8 mouse cellular contexts compared by ENCODE assay signal in genomic region chr3:122245878-122246332, GRCm38 (mm10). TPM values are rescaled to one million over a fixed set of nuclear protein-coding genes. Genes with fewer than 3 reads are reported as not detected.
DNase-seq lines count a peak whose midpoint lies in the region; ATAC-seq lines count a peak whose summit lies in the region.

No protein-coding gene starts in this region.

- under 1% methylated on average over 45 of the region's 50 CpGs for WGBS in hindbrain, embryonic 16.5 days
- WGBS in limb, embryonic 12.5 days = under 1% methylated on average over 49 of the region's 50 CpGs
- WGBS in midbrain, embryonic 11.5 days = 0% methylated on average over 41 of the region's 50 CpGs

- peak overlapping the region; percentile 91 for H3K27ac ChIP-seq in hindbrain, embryonic 16.5 days (ENCODE audit: low read depth, low read length)
- peak overlapping the region; percentile 87 for H3K27ac ChIP-seq in limb, embryonic 12.5 days
- H3K27ac ChIP-seq in midbrain, embryonic 11.5 days (ENCODE audit: low read depth, low read length) = peak overlapping the region; percentile 86

- peak overlapping the region; percentile 52 for H3K4me2 ChIP-seq in hindbrain, embryonic 16.5 days (ENCODE audit: low read length)
- peak overlapping the region; percentile 80 for H3K4me2 ChIP-seq in limb, embryonic 12.5 days
- H3K4me2 ChIP-seq in midbrain, embryonic 11.5 days = peak overlapping the region; percentile 75

- peaks cover 14% of the 10 kb centered on the region for H3K4me1 ChIP-seq in hindbrain, embryonic 16.5 days (ENCODE audit: control insufficient read depth, insufficient read depth, low read depth, low read length)
- peaks cover 20% of the 10 kb centered on the region for H3K4me1 ChIP-seq in limb, embryonic 12.5 days (replicated peaks)
- peaks cover 7% of the 10 kb centered on the region for H3K4me1 ChIP-seq in midbrain, embryonic 11.5 days (ENCODE audit: control insufficient read depth, insufficient read depth, low read length)

- no peaks in the 10 kb centered on the region for H3K27me3 ChIP-seq in hindbrain, embryonic 16.5 days (replicated peaks; ENCODE audit: control insufficient read depth, insufficient read depth, low read length)
- H3K27me3 ChIP-seq in limb, embryonic 12.5 days = no peaks in the 10 kb centered on the region
- no peaks in the 10 kb centered on the region for H3K27me3 ChIP-seq in midbrain, embryonic 11.5 days (ENCODE audit: control insufficient read depth, insufficient read depth, low read length)

- no peaks in the 10 kb centered on the region for H3K9me3 ChIP-seq in hindbrain, embryonic 16.5 days (ENCODE audit: control insufficient read depth, low read length)
- H3K9me3 ChIP-seq in limb, embryonic 12.5 days = no peaks in the 10 kb centered on the region
- no peaks in the 10 kb centered on the region for H3K9me3 ChIP-seq in midbrain, embryonic 11.5 days (ENCODE audit: control insufficient read depth, low read length)

- H3K9ac ChIP-seq in hindbrain, embryonic 16.5 days (ENCODE audit: low read depth, low read length) = peak overlapping the region; percentile 96
- H3K9ac ChIP-seq in limb, embryonic 12.5 days (replicated peaks) = peak overlapping the region; percentile 77
- H3K9ac ChIP-seq in midbrain, embryonic 11.5 days (ENCODE audit: low read length) = peak overlapping the region; percentile 88

- H3K4me3 ChIP-seq in hindbrain, embryonic 16.5 days (ENCODE audit: low read length) = peak overlapping the region; percentile 93
- peak overlapping the region; percentile 87 for H3K4me3 ChIP-seq in limb, embryonic 12.5 days (replicated peaks)
- peak overlapping the region; percentile 86 for H3K4me3 ChIP-seq in midbrain, embryonic 11.5 days (ENCODE audit: low read depth, low read length)

- ATAC-seq in hindbrain, embryonic 16.5 days = peak; percentile 54
- peak; percentile 24; the same call in 1 of the 2 replicates for ATAC-seq in limb, embryonic 12.5 days (ENCODE audit: insufficient number of reproducible peaks, insufficient read depth, low FRiP score, low TSS enrichment, low read depth)
- ATAC-seq in midbrain, embryonic 11.5 days (ENCODE audit: low FRiP score) = peak; percentile 65

- H3K36me3 ChIP-seq in hindbrain, embryonic 16.5 days (ENCODE audit: control insufficient read depth, insufficient read depth, low read length) = no peaks in the 10 kb centered on the region
- H3K36me3 ChIP-seq in limb, embryonic 12.5 days = no peaks in the 10 kb centered on the region
- H3K36me3 ChIP-seq in midbrain, embryonic 11.5 days (ENCODE audit: control insufficient read depth, insufficient read depth, low read length) = no peaks in the 10 kb centered on the region

- DNase-seq in spleen, adult 18-20 months = peak; percentile 49 to 62
- no peak for DNase-seq in spleen, adult 12 weeks (ENCODE audit: low spot score)
- peak; percentile 65 for DNase-seq in cerebellum, postnatal 36 days
- DNase-seq in frontal cortex, postnatal 14 days (ENCODE audit: low spot score in 2 of 2) = peak; percentile 29 to 38
- DNase-seq in midbrain, embryonic 11.5 days (ENCODE audit: low spot score, missing footprints) = no peak
- DNase-seq in spleen, postnatal 4 days (ENCODE audit: low spot score in 2 of 2) = peak; percentile 66 to 86

RNA-seq across cellular contexts. Expression of gene Gclm, which starts 0.5 kb away (rescaled TPM):
- polyA plus RNA-seq in hindbrain, embryonic 16.5 days (2015; fragmentation: Nextera tagmentation; extraction: Ambion mirVana) = 37.1 and 43.8 TPM in 2 replicates
- polyA plus RNA-seq in limb, embryonic 12.5 days (2016; fragmentation: Nextera tagmentation; extraction: Ambion mirVana) = 60.7 and 64.0 TPM in 2 replicates
- polyA plus RNA-seq in midbrain, embryonic 11.5 days (2014; fragmentation: Nextera tagmentation; extraction: Ambion mirVana) = 56.7 and 61.0 TPM in 2 replicates

RNA-seq across cellular contexts. Expression of gene Dnttip2, which starts 28.3 kb away (rescaled TPM):
- 39.8 and 41.7 TPM in 2 replicates for polyA plus RNA-seq in hindbrain, embryonic 16.5 days (2015; fragmentation: Nextera tagmentation; extraction: Ambion mirVana)
- 86.5 and 90.5 TPM in 2 replicates for polyA plus RNA-seq in limb, embryonic 12.5 days (2016; fragmentation: Nextera tagmentation; extraction: Ambion mirVana)
- 96.8 and 104 TPM in 2 replicates for polyA plus RNA-seq in midbrain, embryonic 11.5 days (2014; fragmentation: Nextera tagmentation; extraction: Ambion mirVana)

RNA-seq across cellular contexts. Expression of gene Bcar3, which starts 48.0 kb away (rescaled TPM):
- 6.8 and 7.1 TPM in 2 replicates for polyA plus RNA-seq in hindbrain, embryonic 16.5 days (2015; fragmentation: Nextera tagmentation; extraction: Ambion mirVana)
- polyA plus RNA-seq in limb, embryonic 12.5 days (2016; fragmentation: Nextera tagmentation; extraction: Ambion mirVana) = 6.9 and 7.6 TPM in 2 replicates
- polyA plus RNA-seq in midbrain, embryonic 11.5 days (2014; fragmentation: Nextera tagmentation; extraction: Ambion mirVana) = 16.6 and 16.7 TPM in 2 replicates

Comparison
In these comparisons a context has a peak if more than half of its experiments do, and no peak if none do; other contexts are left out.
1. DNase-seq: peak in spleen, adult 18-20 months (2 of 2), cerebellum, postnatal 36 days (2 of 2), frontal cortex, postnatal 14 days (2 of 2) and spleen, postnatal 4 days (2 of 2); none in spleen, adult 12 weeks (single experiment) and midbrain, embryonic 11.5 days (single experiment).
2. Peak in every context shown above with its lines, with median percentiles within 50 percentile points of each other: ATAC-seq, H3K27ac ChIP-seq, H3K4me2 ChIP-seq, H3K4me3 ChIP-seq and H3K9ac ChIP-seq.